Mouse (Mus musculus) right cerebral cortex, adult 18-20 months (tissue): ENCODE measurements at regions not wholly inside any gene's neighbourhood (a gene's known extent, or its start where the extent isn't known, plus 50 kb on each side); places are given as distances from the start of the nearest gene placed in this dataset.

ENCODE experiments used
- DNase-seq: peaks from one replicate; pipeline ENCODE4 v3.0.0; 2022; ENCODE audit warnings: mixed read lengths

GRCm38 (mm10) chr8:126538136-126538535 lies 55.6 kb downstream of the Irf2bp2 start:
- no peak for DNase-seq

- peak; percentile 93 for DNase-seq
Measured at GRCm38 (mm10) chr8:126536928-126537618, 56.7 kb downstream of the Irf2bp2 start.

GRCm38 (mm10) chr8:126536132-126536927 lies 57.5 kb downstream of the Irf2bp2 start:
- DNase-seq: no peak

- no peak for DNase-seq
Measured at GRCm38 (mm10) chr8:126532284-126532974, 57.6 kb upstream of the Tarbp1 start.

GRCm38 (mm10) chr8:126531459-126531858 lies 56.6 kb upstream of the Tarbp1 start:
- no peak for DNase-seq

GRCm38 (mm10) chr8:126529409-126529808 lies 54.5 kb upstream of the Tarbp1 start:
- no peak for DNase-seq

- peak; percentile 84 for DNase-seq
Measured at GRCm38 (mm10) chr8:126528434-126529080, 53.7 kb upstream of the Tarbp1 start.

GRCm38 (mm10) chr8:126526864-126527571 lies 52.2 kb upstream of the Tarbp1 start:
- DNase-seq: no peak

- no peak for DNase-seq
Measured at GRCm38 (mm10) chr8:126525575-126525974, 50.7 kb upstream of the Tarbp1 start.
